Mouse (Mus musculus) adrenal gland, adult 8-10 months (tissue): ENCODE measurements around the gene Fastk. TPM values are rescaled to one million over a fixed set of nuclear protein-coding genes. Genes with fewer than 3 reads are reported as not detected.

Experiments
- DNase-seq: peaks from one replicate; pipeline ENCODE4 v3.0.0; 2022
- total RNA-seq, 4 experiments: library from RNA; stranded (reverse); gene quantifications; 2 replicates each; pipeline ENCODE4 v1.2.4; 2022

Gene Fastk
- total RNA-seq = 100 to 1,000 TPM in 2 of 4 experiments, 10 to 100 TPM in 2; 96.8 to 117 (median 102) TPM

DNA sequence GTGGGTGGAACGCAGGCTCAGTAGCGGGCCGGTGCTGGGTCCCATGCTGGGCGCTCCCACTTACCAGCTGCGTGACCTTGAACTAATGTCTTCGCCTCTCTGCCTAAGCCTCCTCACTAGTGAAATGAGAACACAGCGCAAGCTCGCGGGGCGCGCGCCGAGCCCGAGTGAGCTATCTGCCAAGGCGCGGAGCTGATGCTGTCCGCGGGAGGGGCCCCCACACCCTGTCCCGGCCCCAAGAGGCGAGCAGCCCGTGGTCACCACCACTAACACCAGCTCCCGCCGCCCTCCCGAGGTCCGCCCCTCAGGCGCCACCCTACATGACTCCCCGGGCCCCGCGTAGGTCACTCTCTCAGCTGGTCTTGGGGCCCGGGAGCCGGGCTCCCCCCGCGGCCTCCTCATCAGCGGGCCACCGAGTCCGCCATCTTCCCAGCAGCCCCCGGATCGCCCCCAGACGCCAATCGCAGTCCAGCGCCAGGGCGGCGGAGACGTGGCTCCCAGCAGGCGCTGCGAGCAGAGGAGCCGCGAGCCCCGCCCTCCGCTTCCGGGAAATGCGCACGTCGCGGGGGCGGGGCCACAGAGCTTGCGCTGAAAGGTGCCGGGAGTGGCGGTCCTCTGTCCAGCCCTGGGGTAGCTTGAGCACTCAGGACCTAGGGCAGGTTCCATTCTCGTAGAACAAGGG lies at the start of gene Fastk:
Gene Fastk (minus strand): TSS at position 542 of the 682 bp plus-strand sequence.
- peak; percentile 90 for DNase-seq

DNA sequence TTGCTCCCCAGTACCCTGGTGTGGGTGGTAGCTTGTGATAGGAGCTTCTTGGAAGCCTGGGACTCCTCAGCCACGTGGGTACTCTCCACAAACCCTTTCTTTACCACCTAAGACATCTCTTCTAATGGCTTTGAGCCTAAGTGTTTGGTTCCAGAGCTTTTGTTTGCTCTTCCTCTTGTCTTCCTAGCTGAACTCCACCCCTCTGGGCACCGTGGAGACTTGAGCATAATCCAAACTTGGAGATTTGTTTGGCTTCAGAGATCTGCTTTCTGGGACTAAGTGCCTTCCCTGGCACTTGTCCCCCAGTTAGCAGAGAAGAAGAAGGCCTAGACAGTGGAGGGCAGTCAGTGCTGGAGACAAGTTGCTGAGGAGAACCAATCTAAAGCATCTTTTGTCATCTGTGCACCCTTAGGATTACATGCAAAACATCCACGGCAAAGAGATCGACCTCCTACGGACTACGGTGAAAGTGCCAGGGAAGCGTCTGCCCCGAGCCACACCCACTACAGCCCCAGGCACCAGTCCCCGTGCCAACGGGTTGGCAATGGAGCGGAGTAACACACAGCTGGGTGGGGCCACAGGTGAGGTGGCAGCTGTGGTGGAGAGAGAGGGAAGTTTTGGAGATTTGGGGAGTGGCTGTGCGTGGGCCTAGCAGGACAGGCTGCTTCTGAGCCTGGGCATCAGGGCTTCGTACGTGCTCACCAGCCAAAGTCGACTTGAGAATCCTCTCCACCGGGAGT lies 47.6 kb upstream of the Fastk start:
- no peak for DNase-seq

DNA sequence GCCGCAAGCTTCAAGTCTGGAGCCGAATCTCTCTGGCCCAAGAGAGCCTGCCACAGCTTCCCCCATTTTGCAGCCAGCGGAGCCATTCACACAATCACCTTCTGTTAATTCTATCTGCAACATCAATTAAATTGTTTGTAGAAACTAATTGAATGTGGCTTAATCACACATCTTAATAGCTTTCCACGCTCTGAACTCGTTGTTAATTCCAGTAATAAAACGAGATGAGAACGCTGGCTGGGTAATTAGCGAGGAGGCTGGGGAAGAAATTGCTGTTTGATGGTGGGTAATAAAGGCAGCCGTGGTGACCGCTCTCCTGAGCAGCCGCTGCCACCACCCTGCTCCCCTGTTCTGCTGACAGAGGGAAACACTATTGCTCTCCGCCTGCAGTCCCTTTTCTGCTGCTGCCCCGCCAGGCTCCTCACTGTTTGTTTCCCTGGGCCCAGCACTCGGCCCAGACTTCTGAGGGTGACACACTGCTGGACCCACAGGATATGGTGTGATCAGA lies 45.4 kb upstream of the Fastk start:
- DNase-seq = no peak

DNA sequence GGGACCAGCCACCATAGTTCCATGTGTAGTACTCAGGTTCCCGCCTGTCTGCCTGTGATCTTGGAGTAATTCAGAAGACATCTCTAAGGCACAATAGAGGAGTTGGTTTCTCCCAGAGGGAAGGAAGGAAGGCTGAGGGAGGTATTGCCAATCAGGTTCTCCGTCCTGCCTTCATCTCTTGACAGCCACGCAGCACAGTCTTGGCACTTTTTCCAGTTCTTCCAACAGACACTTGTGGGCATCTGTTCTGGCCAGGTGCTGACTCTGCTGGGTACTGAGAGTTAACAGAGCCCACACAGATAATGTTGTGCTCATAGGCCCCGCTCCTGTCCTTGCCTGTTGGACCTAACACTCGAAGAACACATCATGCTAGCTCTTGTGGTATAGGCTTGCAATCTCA lies 41.7 kb upstream of the Fastk start:
- DNase-seq = no peak

DNA sequence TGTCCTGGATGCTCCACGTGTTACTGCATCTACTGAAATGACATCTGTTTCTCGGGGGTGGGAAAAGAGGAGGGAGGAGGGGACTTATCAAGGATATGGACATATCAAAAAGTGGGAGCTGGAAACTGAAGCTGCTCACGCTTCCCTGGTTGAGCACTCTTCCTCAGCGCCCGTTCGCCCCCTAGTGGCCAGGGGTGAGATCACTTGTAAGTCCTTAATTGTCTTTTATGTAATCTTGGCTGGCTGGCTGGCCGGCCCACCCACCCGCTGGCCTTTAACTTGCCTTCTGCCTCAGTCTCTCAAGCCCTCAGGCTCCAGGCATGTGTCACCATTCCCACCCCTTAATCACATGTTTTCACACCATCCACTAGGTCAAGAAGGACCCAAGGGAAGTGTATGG lies 41.0 kb upstream of the Fastk start:
- DNase-seq = peak; percentile 72

DNA sequence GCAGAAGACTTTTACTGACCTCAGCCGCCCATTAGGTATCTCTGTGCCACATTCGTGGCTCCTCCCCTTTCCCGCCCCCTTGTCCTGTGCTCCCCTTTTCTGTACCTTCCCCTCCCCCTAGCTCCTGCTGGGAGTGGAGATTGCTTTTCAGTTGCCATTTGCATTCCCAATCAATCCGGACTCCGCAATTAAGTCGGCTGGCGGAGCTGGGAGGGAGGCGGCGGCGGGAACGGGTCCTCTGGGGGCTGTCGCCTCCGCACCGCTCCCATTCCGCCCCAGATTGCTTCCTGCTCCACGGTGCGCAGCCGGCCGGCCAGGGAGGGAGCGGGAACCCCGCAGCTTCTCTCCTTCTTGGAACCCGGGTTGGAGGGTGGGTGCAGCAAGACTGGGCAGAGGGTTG lies 39.9 kb upstream of the Fastk start:
- DNase-seq = no peak

DNA sequence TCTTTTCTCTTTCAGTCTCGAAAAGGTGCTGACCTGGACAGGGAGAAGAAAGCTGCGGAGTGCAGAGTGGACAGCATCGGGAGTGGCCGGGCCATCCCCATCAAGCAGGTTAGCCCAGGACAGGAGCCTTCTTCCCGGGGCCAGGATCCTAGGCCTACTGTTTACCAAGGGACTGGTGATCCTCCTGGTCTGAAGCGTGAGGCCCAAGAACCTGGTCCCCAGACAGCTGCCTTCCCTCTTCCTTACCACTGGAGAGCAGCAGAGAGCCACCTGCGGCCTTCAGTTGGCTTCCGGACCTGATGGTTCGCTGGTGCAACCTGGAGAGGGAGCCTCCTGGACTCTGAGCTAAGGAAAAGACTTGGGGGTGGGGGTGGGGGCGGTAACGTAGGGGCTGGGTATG lies 38.2 kb upstream of the Fastk start:
- peak; percentile 42 for DNase-seq

DNA sequence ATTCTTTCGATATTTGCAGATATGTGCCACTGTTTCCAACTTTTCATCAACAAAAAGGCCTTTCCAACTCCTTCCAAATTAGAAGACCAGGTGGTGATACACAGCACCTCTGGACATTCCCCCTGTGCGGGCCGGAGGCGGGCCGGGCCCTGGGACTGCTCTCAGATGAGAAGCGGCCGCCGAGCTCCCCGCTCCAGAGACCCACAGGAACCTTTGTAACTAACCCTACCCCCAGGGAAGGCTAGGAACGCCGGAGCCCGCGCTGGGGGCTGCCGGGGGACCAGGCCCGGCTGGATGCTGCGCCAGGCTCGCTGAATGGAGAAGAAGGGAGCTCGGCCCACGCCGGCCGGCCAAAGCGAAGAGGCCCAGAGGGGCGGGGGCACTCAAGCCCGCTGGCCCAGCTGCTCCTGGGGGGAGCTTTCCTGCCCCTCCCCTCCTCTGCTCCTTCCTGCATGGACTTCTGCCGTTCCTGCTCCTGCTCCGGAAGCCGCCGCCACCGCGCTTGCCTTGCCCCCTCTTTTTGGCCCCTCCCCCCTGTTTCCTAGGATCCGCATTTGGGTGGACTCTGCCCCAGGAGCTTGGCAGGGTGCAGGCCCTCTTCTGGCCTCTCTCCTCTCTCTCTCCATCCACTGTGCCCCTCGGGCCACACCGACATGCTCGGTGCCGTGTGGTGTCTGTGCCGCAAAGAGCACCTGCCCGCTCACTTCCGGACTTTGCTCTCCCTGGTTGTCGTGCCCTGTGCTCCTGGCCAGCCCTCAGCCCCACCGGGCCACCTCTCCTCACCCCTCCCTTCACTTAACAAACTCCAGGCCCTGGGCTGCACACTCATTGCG lies 37.4 kb upstream of the Fastk start:
- no peak for DNase-seq

DNA sequence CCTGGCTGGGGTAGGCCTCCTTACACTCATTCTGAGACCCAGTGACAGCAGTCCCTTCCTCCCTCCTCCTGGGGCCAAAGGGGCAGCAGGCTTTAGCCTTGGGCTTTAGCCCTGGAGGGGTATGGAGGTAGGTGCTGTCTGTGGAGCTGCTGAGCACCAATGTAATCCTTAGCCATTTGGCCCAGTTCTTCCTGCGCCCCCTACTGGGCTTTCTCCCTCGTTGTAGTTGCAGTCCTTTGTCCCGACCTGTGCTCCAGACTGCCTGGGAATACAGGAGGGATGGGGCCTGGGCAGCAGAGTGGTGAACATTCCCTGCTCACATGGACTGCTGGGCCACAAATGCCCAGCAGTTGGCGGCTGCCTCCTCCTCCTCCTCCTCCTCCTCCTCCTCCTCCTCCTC lies 36.6 kb upstream of the Fastk start:
- DNase-seq = peak; percentile 42

DNA sequence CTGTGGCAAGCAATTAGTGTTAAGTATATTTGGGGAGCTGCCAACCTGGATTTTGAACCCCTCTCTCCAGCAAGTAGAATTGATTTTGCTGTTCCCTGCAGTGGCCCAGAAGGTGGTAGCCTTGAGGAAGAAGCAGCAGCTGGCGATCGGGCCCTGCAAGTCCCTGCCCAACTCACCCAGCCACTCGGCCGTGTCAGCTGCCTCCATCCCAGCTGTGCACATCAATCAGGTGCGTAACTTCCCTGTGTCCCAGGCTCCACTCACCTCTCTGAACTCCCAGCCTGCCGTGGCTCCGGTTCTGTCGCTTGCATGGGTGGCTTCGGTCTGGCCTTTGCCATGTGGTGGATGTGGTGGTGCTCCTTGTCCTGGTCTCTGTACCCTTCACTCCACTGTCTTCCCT lies 32.8 kb upstream of the Fastk start:
- DNase-seq = no peak

DNA sequence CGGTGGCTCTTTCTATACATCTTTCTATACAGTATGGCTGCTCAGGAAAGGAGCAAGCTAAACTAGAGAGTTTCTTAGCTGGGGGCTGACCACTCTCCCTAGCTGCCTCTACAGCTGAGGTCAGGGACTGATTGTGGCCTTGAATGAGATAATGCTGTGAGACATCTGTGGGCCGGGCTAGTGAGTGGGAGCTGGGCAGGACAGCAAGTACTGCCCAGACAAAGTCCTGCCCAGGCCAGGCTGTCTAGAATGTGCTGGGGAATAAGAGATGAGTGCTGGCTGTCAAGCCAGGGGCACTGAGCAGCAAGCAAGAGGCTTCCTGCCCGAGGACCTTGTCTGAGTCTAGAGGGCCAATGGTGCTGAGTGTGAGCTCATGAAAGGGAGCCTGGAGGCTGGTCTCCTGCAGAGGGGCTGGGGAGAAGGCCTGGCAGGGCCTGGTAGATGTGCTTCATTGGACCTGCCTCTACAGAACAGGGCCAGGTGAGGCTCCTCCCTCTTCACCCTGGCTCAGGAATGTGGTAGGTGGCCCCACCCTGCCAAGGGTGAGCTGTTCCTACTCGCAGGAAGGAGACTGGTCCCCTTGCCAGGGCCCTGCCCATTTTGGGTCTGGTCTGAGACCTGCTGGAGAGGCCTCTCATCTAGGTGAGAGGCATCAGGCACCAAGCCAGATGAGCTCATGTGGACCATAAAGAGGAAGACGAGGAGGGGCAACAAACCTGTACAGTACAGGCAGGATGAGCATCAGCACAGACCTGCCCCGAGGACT lies 30.6 kb upstream of the Fastk start:
- peak; percentile 85 for DNase-seq

DNA sequence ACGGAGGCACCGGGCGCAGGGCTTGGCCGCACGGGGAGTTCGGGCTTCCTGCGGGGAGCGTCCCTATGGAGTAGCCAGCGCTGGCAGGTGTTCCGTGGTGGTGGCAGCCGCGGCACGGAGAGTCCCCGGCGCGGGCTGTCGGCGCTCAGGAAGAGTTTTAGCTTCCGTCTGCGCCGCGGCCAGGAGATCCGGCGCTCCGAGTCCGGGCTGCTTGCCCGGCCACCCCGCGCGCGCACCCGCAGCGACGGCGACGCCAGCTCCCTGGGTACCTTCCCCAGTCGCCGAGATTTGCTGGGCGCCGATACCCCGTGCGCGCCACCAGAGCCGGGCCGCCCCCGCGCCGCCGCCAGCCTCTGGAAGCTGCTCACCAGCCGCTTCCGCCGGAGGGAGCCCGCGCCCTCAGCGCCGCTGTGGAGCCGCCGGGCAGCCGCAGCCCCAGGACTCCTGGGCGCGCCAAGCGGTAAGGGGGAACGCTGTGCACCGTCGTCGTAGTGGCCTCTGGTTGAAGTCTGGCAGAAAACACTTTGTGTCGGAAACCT lies 29.7 kb upstream of the Fastk start:
- peak; percentile 42 for DNase-seq

DNA sequence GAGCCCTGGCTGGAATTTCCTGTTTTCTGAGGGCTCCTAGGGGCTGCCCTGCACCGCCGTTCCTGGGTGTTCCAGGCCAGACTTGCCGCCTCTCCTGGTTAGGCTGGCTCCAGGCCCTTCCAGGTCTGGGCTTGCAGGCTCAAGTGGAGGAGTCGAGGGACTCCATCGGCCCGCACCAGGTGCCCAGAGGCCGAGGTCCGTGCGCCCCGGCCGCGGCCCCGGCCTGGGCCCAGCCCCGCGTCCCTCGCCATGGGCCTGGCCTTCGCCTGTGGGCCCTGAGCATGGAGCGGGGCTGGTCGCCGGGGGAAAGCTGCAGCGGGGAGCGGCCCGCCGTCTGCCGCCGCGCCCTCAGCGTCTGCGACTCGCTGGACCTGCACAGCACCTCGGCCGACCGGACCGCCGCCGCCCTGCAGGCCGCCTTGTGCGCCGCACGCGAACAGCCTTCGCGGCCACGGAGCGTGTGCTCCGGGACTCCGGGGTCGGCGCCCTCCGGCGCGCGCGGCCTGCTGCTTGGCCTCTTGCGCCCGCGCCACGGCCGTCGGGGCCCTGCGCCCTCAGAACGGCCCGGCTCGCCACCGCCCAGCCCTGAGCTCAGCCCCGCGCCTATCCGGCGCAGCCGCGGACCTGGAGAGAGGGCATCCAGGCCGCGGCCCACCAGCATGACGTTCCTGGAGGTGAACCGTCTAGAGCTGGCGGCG lies 29.1 kb upstream of the Fastk start:
- DNase-seq = no peak

DNA sequence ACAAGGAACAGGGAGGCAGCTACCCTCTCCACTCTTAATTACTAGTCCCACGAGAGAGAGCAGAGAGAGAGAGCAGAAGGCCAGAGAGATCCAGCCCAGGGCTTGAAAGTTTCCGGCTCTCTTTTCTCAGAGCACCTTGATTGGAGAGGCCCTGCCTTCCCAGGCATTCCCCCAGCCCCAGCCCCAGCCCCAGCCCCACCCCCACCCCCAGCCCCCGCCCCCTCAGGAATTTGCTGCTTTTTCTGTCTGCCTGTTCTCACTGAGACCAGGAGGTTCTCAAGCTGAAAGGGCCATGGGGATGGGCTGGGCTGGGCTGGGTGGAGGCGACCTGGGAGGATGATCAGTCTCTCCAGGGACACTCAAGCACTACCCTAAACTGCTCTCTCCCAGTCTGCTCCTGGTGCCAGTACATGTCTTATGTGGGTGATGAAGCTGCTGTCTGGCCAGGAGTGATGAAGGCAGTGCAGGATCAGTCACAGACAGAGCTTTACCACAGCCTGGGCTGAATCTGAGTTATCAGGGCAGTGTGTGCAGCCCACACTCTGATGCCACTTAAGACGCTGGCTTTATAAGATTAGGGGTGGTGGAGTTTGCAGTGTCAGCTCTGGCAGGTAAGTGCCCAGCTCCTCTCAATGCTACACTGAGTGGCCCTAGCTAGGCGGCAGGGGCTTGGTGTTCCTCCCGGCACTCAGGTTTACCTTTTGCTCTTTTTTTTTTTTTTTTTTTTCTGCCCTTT lies 28.0 kb upstream of the Fastk start:
- no peak for DNase-seq

DNA sequence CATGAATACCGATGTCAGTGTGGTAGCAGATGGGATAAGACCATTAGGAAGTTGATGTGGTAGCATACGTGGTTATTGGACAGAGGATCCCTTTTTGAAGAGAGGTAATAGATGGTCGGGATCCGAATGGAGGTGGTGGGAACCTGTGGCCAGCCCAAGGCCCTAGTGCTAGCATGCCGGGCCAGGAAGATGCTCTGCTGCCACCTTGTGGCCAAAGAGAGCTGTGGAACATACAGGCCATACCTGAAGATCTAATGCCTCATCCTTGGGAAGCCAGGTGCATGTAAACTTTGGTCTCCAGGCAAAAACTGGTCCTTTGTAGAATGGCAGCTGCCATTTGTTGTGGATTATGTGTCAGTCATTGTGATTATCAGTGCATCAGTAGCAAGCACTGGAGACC lies 25.5 kb upstream of the Fastk start:
- peak; percentile 56 for DNase-seq

DNA sequence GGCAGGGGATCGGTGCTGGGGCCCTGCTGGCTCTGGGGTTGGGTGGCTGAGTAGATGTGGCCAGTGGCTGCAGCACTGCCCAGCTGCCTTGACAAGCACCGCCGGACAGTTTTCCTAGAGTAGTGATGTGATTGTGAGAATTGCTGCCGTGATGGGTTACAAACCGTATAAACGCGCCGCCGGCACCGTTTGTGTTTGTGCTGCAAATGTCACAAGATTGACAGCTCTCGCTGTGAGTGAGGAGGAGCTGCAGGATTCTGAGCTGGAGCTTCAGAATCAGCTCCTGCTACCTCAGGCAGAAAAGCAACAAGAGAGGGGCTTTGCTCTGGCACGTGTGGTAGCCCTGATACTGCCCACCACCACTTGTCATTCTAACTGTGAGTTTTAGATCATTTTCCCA lies 21.7 kb upstream of the Fastk start:
- no peak for DNase-seq

DNA sequence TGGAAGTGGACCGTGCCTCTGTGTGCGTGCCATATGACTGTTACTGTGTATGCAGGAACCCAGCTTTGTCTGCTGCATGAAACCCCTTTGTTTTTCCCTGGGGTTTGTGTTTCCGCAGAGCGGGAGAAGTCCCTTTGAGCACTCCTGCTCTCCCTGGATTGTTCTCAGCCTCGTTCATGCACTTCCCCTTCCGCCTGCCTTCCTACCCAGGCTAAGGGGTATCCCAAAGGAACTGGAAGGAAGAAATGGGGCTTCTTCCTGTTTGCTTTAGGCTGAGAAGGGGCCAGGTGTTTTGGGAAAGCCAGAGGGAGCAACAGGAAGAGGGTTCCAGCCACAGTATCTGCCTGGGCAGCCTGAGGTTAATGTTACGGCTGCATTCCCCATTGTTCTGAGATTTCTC lies 10.5 kb upstream of the Fastk start:
- DNase-seq = no peak

DNA sequence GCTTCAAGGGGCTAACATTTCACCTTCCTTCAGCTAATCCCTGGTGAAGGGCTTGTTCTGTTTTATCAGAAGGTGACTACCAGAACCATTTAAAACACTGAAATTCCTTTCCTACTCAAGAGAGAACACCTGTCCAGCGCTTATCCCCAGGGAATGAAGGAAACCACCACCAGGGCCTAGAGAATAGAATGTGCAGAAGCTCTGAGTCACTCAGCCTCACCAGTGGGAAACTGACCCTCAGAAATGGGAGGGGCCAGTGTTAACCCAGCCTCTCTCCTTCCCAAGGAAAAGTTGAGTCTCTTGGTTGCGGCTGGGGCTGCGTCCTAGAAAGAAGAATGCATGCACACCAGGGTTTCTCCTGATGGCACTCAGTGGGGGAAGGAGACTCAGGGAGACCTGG lies 10.0 kb upstream of the Fastk start:
- peak; percentile 42 for DNase-seq

DNA sequence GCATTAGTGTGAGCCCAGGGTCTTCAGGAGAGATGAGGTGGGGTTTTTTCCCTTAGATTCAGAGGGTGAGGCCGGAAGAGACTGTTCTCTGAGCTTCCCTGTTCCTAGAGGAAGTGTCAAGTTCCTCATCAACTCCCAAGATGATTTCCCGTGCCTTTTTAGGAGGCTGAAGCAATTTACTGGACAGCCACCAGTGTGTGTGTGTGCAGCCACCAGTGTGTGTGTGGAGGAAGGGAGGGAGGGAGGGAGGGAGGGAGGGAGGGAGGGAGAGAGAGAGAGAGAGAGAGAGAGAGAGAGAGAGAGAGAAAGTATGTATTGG lies 8.9 kb upstream of the Fastk start:
- DNase-seq = no peak

DNA sequence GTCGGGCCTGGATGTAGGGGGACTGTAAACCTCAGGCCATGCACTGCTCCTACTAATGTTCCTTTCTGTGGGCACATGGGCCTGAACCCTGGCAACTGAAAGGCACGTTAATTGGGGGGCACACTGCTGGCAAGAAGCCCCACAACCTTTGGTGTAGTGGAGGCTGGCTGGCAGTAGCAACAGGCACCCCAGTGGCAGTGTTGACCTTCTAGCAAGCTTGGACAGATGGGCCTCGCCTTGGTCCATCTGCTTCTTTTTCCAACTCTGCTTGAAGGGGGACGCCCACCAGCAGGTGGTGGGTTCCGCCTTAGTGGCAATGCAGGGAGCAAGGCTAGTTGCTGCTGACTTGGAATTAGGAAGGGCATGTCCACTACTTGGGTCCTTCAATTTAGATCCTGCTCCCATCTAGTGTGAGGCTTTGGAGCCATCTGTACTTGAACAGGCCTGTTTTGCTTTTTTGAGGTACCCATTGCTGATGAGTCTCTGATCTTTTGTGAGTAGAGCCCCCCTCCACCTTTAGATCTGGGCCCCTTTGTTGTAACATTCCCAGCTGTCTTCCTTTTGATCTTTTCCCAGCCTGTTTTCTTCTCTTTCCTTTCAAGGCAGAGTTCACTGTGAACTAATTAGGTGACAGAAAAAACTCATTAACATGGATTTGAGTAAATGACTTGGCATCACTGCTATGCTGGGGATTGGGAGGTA lies 8.3 kb upstream of the Fastk start:
- DNase-seq = no peak
